Mouse (Mus musculus): Measurements from ENCODE around the gene Atp9a.

The Atp9a gene

GRCm38 (mm10) chr2:168685909-168686308, 56.3 kb downstream of the Atp9a start:
- intact Hi-C loops (cut with DNase I): loop anchor here (10.0 kb wide), 1 partner anchor 179 kb away; no protein-coding TSS in a partner anchor

GRCm38 (mm10) chr2:168684695-168685094, 57.5 kb downstream of the Atp9a start:
- intact Hi-C loops (cut with DNase I): loop anchor here (10.0 kb wide), 1 partner anchor 180 kb away; no protein-coding TSS in a partner anchor

- intact Hi-C loops (cut with DNase I): loop anchor here (10.0 kb wide), 1 partner anchor 181 kb away; no protein-coding TSS in a partner anchor
Observed at GRCm38 (mm10) chr2:168683520-168684150, 58.6 kb downstream of the Atp9a start.

GRCm38 (mm10) chr2:168682721-168683120, 59.5 kb downstream of the Atp9a start:
- intact Hi-C loops (cut with DNase I): loop anchor here (10.0 kb wide), 1 partner anchor 182 kb away; no protein-coding TSS in a partner anchor

GRCm38 (mm10) chr2:168681531-168681930, 60.7 kb downstream of the Atp9a start:
- intact Hi-C loops (cut with DNase I): loop anchor here (10.0 kb wide), 1 partner anchor 183 kb away; no protein-coding TSS in a partner anchor

- intact Hi-C loops (cut with DNase I): loop anchor here (10.0 kb wide), 1 partner anchor 185 kb away; no protein-coding TSS in a partner anchor
Observed at GRCm38 (mm10) chr2:168679381-168680199, 62.6 kb downstream of the Atp9a start.

GRCm38 (mm10) chr2:168678662-168679294, 63.4 kb downstream of the Atp9a start:
- intact Hi-C loops (cut with DNase I): no loop called here

GRCm38 (mm10) chr2:168677650-168678049, 64.6 kb downstream of the Atp9a start:
- intact Hi-C loops (cut with DNase I): no loop called here

GRCm38 (mm10) chr2:168671724-168672123, 70.5 kb downstream of the Atp9a start:
- intact Hi-C loops (cut with DNase I): no loop called here

GRCm38 (mm10) chr2:168670241-168670640, 72.0 kb downstream of the Atp9a start:
- intact Hi-C loops (cut with DNase I): no loop called here

GRCm38 (mm10) chr2:168669762-168670161, 72.4 kb downstream of the Atp9a start:
- intact Hi-C loops (cut with DNase I): no loop called here

- intact Hi-C loops (cut with DNase I): no loop called here
Observed at GRCm38 (mm10) chr2:168667745-168668144, 74.5 kb downstream of the Atp9a start.

GRCm38 (mm10) chr2:168665680-168666079, 76.5 kb downstream of the Atp9a start:
- intact Hi-C loops (cut with DNase I): no loop called here

GRCm38 (mm10) chr2:168663716-168664115, 78.5 kb downstream of the Atp9a start:
- intact Hi-C loops (cut with DNase I): no loop called here

GRCm38 (mm10) chr2:168663216-168663615, 79.0 kb downstream of the Atp9a start:
- intact Hi-C loops (cut with DNase I): no loop called here

- intact Hi-C loops (cut with DNase I): no loop called here
Observed at GRCm38 (mm10) chr2:168661802-168662201, 80.4 kb downstream of the Atp9a start.

GRCm38 (mm10) chr2:168660344-168660743, 81.9 kb downstream of the Atp9a start:
- intact Hi-C loops (cut with DNase I): no loop called here

- intact Hi-C loops (cut with DNase I): no loop called here
Observed at GRCm38 (mm10) chr2:168658551-168658950, 83.7 kb downstream of the Atp9a start.

- intact Hi-C loops (cut with DNase I): no loop called here
Observed at GRCm38 (mm10) chr2:168656569-168657308, 85.5 kb downstream of the Atp9a start.

GRCm38 (mm10) chr2:168654983-168655669, 87.1 kb downstream of the Atp9a start:
- intact Hi-C loops (cut with DNase I): no loop called here
